In the genomic region with DNA sequence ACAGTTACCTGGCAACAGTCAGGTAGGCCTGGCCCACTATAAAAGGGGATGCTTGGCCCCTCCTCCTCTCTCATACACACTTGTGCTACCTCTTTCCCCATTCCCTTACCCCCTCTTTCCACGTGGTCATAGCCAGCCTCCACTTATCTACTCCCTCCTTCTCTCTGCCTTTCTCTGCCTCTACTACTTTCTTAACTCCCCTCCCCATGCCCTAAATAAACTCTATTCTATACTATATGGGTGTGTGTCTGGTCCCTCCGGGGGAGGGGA, we compare ENCODE assay signal across 27 mouse cellular contexts. TPM values are rescaled to one million over a fixed set of nuclear protein-coding genes. Genes with fewer than 3 reads are reported as not detected.
A peak's percentile ranks its signal among the peaks of the same experiment; 100 is the strongest.
DNase-seq lines count a peak whose midpoint lies in the region; ATAC-seq and TF ChIP-seq lines count a peak whose summit lies in the region.
"Had no signal": no experiment of that assay in that cellular context is flagged by ENCODE, and none has a peak within 500 bp of the region (broad histone marks: within the 10 kb centered on the region; RNA-seq: fewer than 3 reads in every experiment).

No protein-coding gene starts in this region.

- no peak overlapping the region for H3K9ac ChIP-seq in embryonic facial prominence, embryonic 11.5 days (replicated peaks; ENCODE audit: low read length)
- H3K9ac ChIP-seq in lung, embryonic 14.5 days: no peak overlapping the region
- no peak overlapping the region for H3K9ac ChIP-seq in lung, postnatal 0 days (replicated peaks; ENCODE audit: low read depth)
- H3K9ac ChIP-seq in midbrain, embryonic 11.5 days (ENCODE audit: low read length): no peak overlapping the region
- H3K9ac ChIP-seq: embryonic facial prominence, embryonic 12.5 days; forebrain, embryonic 13.5 days; forebrain, embryonic 15.5 days; forebrain, postnatal 0 days had no signal

- 57% methylated on average over 2 of the region's 2 CpGs for WGBS in embryonic facial prominence, embryonic 11.5 days
- WGBS in embryonic facial prominence, embryonic 10.5 days: 50% methylated on average over 2 of the region's 2 CpGs
- WGBS in lung, embryonic 14.5 days: 56% methylated on average over 2 of the region's 2 CpGs
- WGBS in lung, adult 2 months: 45% methylated on average over 2 of the region's 2 CpGs
- 42% methylated on average over 2 of the region's 2 CpGs for WGBS in lung, postnatal 0 days
- 52% methylated on average over 2 of the region's 2 CpGs for WGBS in midbrain, embryonic 11.5 days

- no peak overlapping the region for H3K27ac ChIP-seq in embryonic facial prominence, embryonic 11.5 days (replicated peaks; ENCODE audit: low read depth, low read length)
- H3K27ac ChIP-seq in embryonic facial prominence, embryonic 10.5 days (replicated peaks): no peak overlapping the region
- H3K27ac ChIP-seq in lung, embryonic 14.5 days (ENCODE audit: low read depth): no peak overlapping the region
- H3K27ac ChIP-seq in lung, postnatal 0 days (ENCODE audit: low read length): no peak overlapping the region
- no peak overlapping the region for H3K27ac ChIP-seq in midbrain, embryonic 11.5 days (ENCODE audit: low read depth, low read length)
- H3K27ac ChIP-seq: embryonic facial prominence, embryonic 12.5 days; forebrain, embryonic 13.5 days; forebrain, embryonic 15.5 days had no signal

- TF ChIP-seq CTCF in lung, embryonic 14.5 days (IDR thresholded peaks at IDR 0.05; ENCODE audit: low read depth): no peak
- TF ChIP-seq CTCF in lung, adult 2 months (IDR thresholded peaks at IDR 0.05; ENCODE audit: insufficient read depth, low read length): no peak
- no peak for TF ChIP-seq CTCF in lung, postnatal 0 days (IDR thresholded peaks at IDR 0.05)

- 0 out of 2 replicates have a peak, but pooled peaks have one; percentile 52 for ATAC-seq in embryonic facial prominence, embryonic 11.5 days (replicated peaks; ENCODE audit: insufficient number of reproducible peaks, low FRiP score, low TSS enrichment, low read depth)
- ATAC-seq in lung, embryonic 14.5 days (ENCODE audit: insufficient read depth): peak; percentile 71; the same call in 1 of the 2 replicates
- peak; percentile 32 for ATAC-seq in lung, postnatal 0 days
- no peak for ATAC-seq in midbrain, embryonic 11.5 days (ENCODE audit: low FRiP score)
- ATAC-seq: activated CD4-positive, CD25-positive, alpha-beta regulatory T cell, adult 4 months; CD4-positive, CD25-positive, alpha-beta regulatory T cell, adult 4 months; forebrain, embryonic 13.5 days; forebrain, embryonic 15.5 days; forebrain, postnatal 0 days; Patski had no signal

- no peak overlapping the region for H3K4me2 ChIP-seq in embryonic facial prominence, embryonic 11.5 days (ENCODE audit: low read depth, low read length)
- no peak overlapping the region for H3K4me2 ChIP-seq in lung, embryonic 14.5 days
- no peak overlapping the region for H3K4me2 ChIP-seq in lung, postnatal 0 days (replicated peaks; ENCODE audit: low read depth, low read length)
- H3K4me2 ChIP-seq in midbrain, embryonic 11.5 days: no peak overlapping the region
- H3K4me2 ChIP-seq: embryonic facial prominence, embryonic 12.5 days; forebrain, embryonic 13.5 days; forebrain, embryonic 15.5 days had no signal

- no peak overlapping the region for H3K4me3 ChIP-seq in embryonic facial prominence, embryonic 11.5 days (ENCODE audit: low read depth, low read length)
- no peak overlapping the region for H3K4me3 ChIP-seq in embryonic facial prominence, embryonic 10.5 days
- H3K4me3 ChIP-seq in lung, embryonic 14.5 days (ENCODE audit: low read depth, low read length): no peak overlapping the region
- H3K4me3 ChIP-seq in lung, adult 2 months (replicated peaks; ENCODE audit: extremely low read depth, low read depth, low read length): no peak overlapping the region
- no peak overlapping the region for H3K4me3 ChIP-seq in lung, postnatal 0 days (ENCODE audit: low read depth, low read length)
- no peak overlapping the region for H3K4me3 ChIP-seq in midbrain, embryonic 11.5 days (ENCODE audit: low read depth, low read length)
- H3K4me3 ChIP-seq: embryonic facial prominence, embryonic 12.5 days; forebrain, embryonic 13.5 days; forebrain, embryonic 15.5 days had no signal

- TF ChIP-seq POLR2A in lung, adult 2 months (IDR thresholded peaks at IDR 0.05; ENCODE audit: borderline replicate concordance, extremely low read depth, low read depth, low read length): no peak

- DNase-seq in embryonic facial prominence, embryonic 11.5 days (ENCODE audit: low spot score): no peak
- no peak for DNase-seq in embryonic facial prominence, embryonic 10.5 days (ENCODE audit: low spot score)
- no peak for DNase-seq in lung, embryonic 14.5 days
- DNase-seq in lung, adult 2 months: no peak
- DNase-seq in lung, postnatal 0 days (ENCODE audit: low spot score): no peak
- no peak for DNase-seq in lung, postnatal 36 days
- no peak for DNase-seq in midbrain, embryonic 11.5 days (ENCODE audit: low spot score, missing footprints)
- DNase-seq: adrenal gland, adult 8-10 months; adrenal gland, postnatal 14 days; adrenal gland, postnatal 36 days; B cell, adult 2 months; cerebellum, adult 11-12 months; cerebellum, adult 2 months; cerebellum, adult 9-10 months; cerebellum, postnatal 10 days; cerebellum, postnatal 25 days; forebrain, postnatal 0 days had no signal

- H3K4me1 ChIP-seq in embryonic facial prominence, embryonic 11.5 days (ENCODE audit: control insufficient read depth, insufficient read depth, low read length): no peaks in the 10 kb centered on the region
- H3K4me1 ChIP-seq in embryonic facial prominence, embryonic 10.5 days: peaks cover 5% of the 10 kb centered on the region
- H3K4me1 ChIP-seq in lung, embryonic 14.5 days (ENCODE audit: insufficient read depth): no peaks in the 10 kb centered on the region
- H3K4me1 ChIP-seq in lung, adult 2 months (ENCODE audit: control insufficient read depth, insufficient read depth, low read length): no peaks in the 10 kb centered on the region
- no peaks in the 10 kb centered on the region for H3K4me1 ChIP-seq in lung, postnatal 0 days (ENCODE audit: insufficient read depth, low read depth, low read length)
- H3K4me1 ChIP-seq in midbrain, embryonic 11.5 days (ENCODE audit: control insufficient read depth, insufficient read depth, low read length): no peaks in the 10 kb centered on the region
- H3K4me1 ChIP-seq: embryonic facial prominence, embryonic 12.5 days; forebrain, embryonic 13.5 days; forebrain, embryonic 15.5 days had no signal

- no peak for TF ChIP-seq EP300 in lung, postnatal 0 days (IDR thresholded peaks at IDR 0.05)

- H3K27me3 ChIP-seq in embryonic facial prominence, embryonic 11.5 days (ENCODE audit: control insufficient read depth, insufficient read depth, low read length): no peaks in the 10 kb centered on the region
- no peaks in the 10 kb centered on the region for H3K27me3 ChIP-seq in embryonic facial prominence, embryonic 10.5 days (replicated peaks; ENCODE audit: low read depth, poor library complexity, severe bottlenecking)
- H3K27me3 ChIP-seq in lung, embryonic 14.5 days (ENCODE audit: insufficient read depth, low read length): no peaks in the 10 kb centered on the region
- H3K27me3 ChIP-seq in lung, postnatal 0 days (replicated peaks; ENCODE audit: insufficient read depth, low read length): no peaks in the 10 kb centered on the region
- H3K27me3 ChIP-seq in midbrain, embryonic 11.5 days (ENCODE audit: control insufficient read depth, insufficient read depth, low read length): no peaks in the 10 kb centered on the region
- H3K27me3 ChIP-seq: CH12.LX; embryonic facial prominence, embryonic 12.5 days; forebrain, embryonic 13.5 days; forebrain, embryonic 15.5 days had no signal

- H3K9me3 ChIP-seq in embryonic facial prominence, embryonic 11.5 days (replicated peaks; ENCODE audit: control insufficient read depth, low read length): no peaks in the 10 kb centered on the region
- H3K9me3 ChIP-seq in embryonic facial prominence, embryonic 10.5 days: no peaks in the 10 kb centered on the region
- no peaks in the 10 kb centered on the region for H3K9me3 ChIP-seq in lung, embryonic 14.5 days (ENCODE audit: low read depth, low read length)
- no peaks in the 10 kb centered on the region for H3K9me3 ChIP-seq in lung, postnatal 0 days (ENCODE audit: low read length)
- H3K9me3 ChIP-seq in midbrain, embryonic 11.5 days (ENCODE audit: control insufficient read depth, low read length): no peaks in the 10 kb centered on the region
- H3K9me3 ChIP-seq: embryonic facial prominence, embryonic 12.5 days; forebrain, embryonic 13.5 days; forebrain, embryonic 15.5 days; G1E had no signal

- H3K36me3 ChIP-seq in embryonic facial prominence, embryonic 11.5 days (replicated peaks; ENCODE audit: control insufficient read depth, insufficient read depth, low read depth, low read length): no peaks in the 10 kb centered on the region
- H3K36me3 ChIP-seq in embryonic facial prominence, embryonic 10.5 days (replicated peaks): no peaks in the 10 kb centered on the region
- H3K36me3 ChIP-seq in lung, embryonic 14.5 days (ENCODE audit: insufficient read depth): no peaks in the 10 kb centered on the region
- H3K36me3 ChIP-seq in lung, postnatal 0 days (ENCODE audit: insufficient read depth, low read length): no peaks in the 10 kb centered on the region
- H3K36me3 ChIP-seq in midbrain, embryonic 11.5 days (ENCODE audit: control insufficient read depth, insufficient read depth, low read length): no peaks in the 10 kb centered on the region
- H3K36me3 ChIP-seq: embryonic facial prominence, embryonic 12.5 days; forebrain, embryonic 15.5 days; G1E had no signal

RNA-seq across cellular contexts. Expression of gene Arl1, which starts 13.0 kb away (rescaled TPM):
- 192 and 196 TPM in 2 replicates for polyA plus RNA-seq in embryonic facial prominence, embryonic 11.5 days (2014; fragmentation: Nextera tagmentation; extraction: Ambion mirVana)
- 152 and 156 TPM in 2 replicates for polyA plus RNA-seq in embryonic facial prominence, embryonic 10.5 days (2016; fragmentation: Nextera tagmentation; extraction: Ambion mirVana)
- polyA plus RNA-seq in lung, embryonic 14.5 days (2014; fragmentation: Nextera tagmentation; extraction: Ambion mirVana): 193 and 206 TPM in 2 replicates
- 25.3 and 26.4 TPM in 2 replicates for polyA plus RNA-seq in lung, adult 2 months (2012; rRNA removed)
- 173 and 176 TPM in 2 replicates for polyA plus RNA-seq in lung, postnatal 0 days (2015; fragmentation: Nextera tagmentation; extraction: Ambion mirVana)
- 165 and 178 TPM in 2 replicates for polyA plus RNA-seq in midbrain, embryonic 11.5 days (2014; fragmentation: Nextera tagmentation; extraction: Ambion mirVana)

RNA-seq across cellular contexts. Expression of gene Spic, which starts 32.9 kb away (rescaled TPM):
- polyA plus RNA-seq in embryonic facial prominence, embryonic 11.5 days (2014; fragmentation: Nextera tagmentation; extraction: Ambion mirVana): not detected in 2 replicates
- not detected in 2 replicates for polyA plus RNA-seq in embryonic facial prominence, embryonic 10.5 days (2016; fragmentation: Nextera tagmentation; extraction: Ambion mirVana)
- polyA plus RNA-seq in lung, embryonic 14.5 days (2014; fragmentation: Nextera tagmentation; extraction: Ambion mirVana): not detected in 2 replicates
- 0.15 and 0.20 TPM in 2 replicates for polyA plus RNA-seq in lung, adult 2 months (2012; rRNA removed)
- 0.33 and 0.44 TPM in 2 replicates for polyA plus RNA-seq in lung, postnatal 0 days (2015; fragmentation: Nextera tagmentation; extraction: Ambion mirVana)
- not detected in 2 replicates for polyA plus RNA-seq in midbrain, embryonic 11.5 days (2014; fragmentation: Nextera tagmentation; extraction: Ambion mirVana)
- polyA plus RNA-seq: cortical plate, adult 2 months; forebrain, embryonic 11.5 days; forebrain, embryonic 13.5 days; forebrain, embryonic 15.5 days; forebrain, postnatal 0 days; G1E; Patski had no signal
